Mouse (Mus musculus): Measurements from ENCODE around the gene Fam206a.

Fam206a gene

GRCm38 (mm10) chr4:56801907-56802668 lies at the start of gene Fam206a, which contains the start of gene Elp1:
TSS of gene Fam206a (plus strand) at chr4:56802345.
TSS of gene Elp1 (minus strand) at chr4:56802331.
- peak; percentile 93 for DNase-seq (ENCODE audit: low spot score)

- no peak for DNase-seq (ENCODE audit: low spot score)
Observed at GRCm38 (mm10) chr4:56756021-56756420, 46.1 kb upstream of the Fam206a start.

- DNase-seq (ENCODE audit: low spot score): peak; percentile 13
Observed at GRCm38 (mm10) chr4:56756966-56757600, 45.1 kb upstream of the Fam206a start.

GRCm38 (mm10) chr4:56757693-56758092 lies 44.5 kb upstream of the Fam206a start:
- DNase-seq (ENCODE audit: low spot score): no peak

- no peak for DNase-seq (ENCODE audit: low spot score)
Observed at GRCm38 (mm10) chr4:56767861-56768284, 34.3 kb upstream of the Fam206a start.

- DNase-seq (ENCODE audit: low spot score): no peak
Observed at GRCm38 (mm10) chr4:56768913-56769312, 33.2 kb upstream of the Fam206a start.

- no peak for DNase-seq (ENCODE audit: low spot score)
Observed at GRCm38 (mm10) chr4:56771065-56771464, 31.1 kb upstream of the Fam206a start.

- DNase-seq (ENCODE audit: low spot score): no peak
Observed at GRCm38 (mm10) chr4:56791373-56791772, 10.8 kb upstream of the Fam206a start.

GRCm38 (mm10) chr4:56802669-56803150 lies 565 bp downstream of the Fam206a start:
- DNase-seq (ENCODE audit: low spot score): no peak

GRCm38 (mm10) chr4:56809050-56809449 lies 6.9 kb downstream of the Fam206a start:
- DNase-seq (ENCODE audit: low spot score): no peak

- no peak for DNase-seq (ENCODE audit: low spot score)
Observed at GRCm38 (mm10) chr4:56811642-56812041, 9.5 kb downstream of the Fam206a start.

- no peak for DNase-seq (ENCODE audit: low spot score)
Observed at GRCm38 (mm10) chr4:56812096-56812495, 10.0 kb downstream of the Fam206a start.

GRCm38 (mm10) chr4:56815131-56815530 lies 13.0 kb downstream of the Fam206a start:
- DNase-seq (ENCODE audit: low spot score): no peak

GRCm38 (mm10) chr4:56820017-56820550 lies 17.9 kb downstream of the Fam206a start:
- DNase-seq (ENCODE audit: low spot score): no peak

GRCm38 (mm10) chr4:56824231-56824630 lies 22.1 kb downstream of the Fam206a start:
- DNase-seq (ENCODE audit: low spot score): no peak

GRCm38 (mm10) chr4:56828932-56829331 lies 26.8 kb downstream of the Fam206a start:
- no peak for DNase-seq (ENCODE audit: low spot score)

- no peak for DNase-seq (ENCODE audit: low spot score)
Observed at GRCm38 (mm10) chr4:56829511-56829921, 27.4 kb downstream of the Fam206a start.

GRCm38 (mm10) chr4:56831013-56831609 lies 29.0 kb downstream of the Fam206a start:
- no peak for DNase-seq (ENCODE audit: low spot score)

GRCm38 (mm10) chr4:56831998-56832397 lies 29.9 kb downstream of the Fam206a start:
- no peak for DNase-seq (ENCODE audit: low spot score)

GRCm38 (mm10) chr4:56837661-56838060 lies 35.5 kb downstream of the Fam206a start:
- DNase-seq (ENCODE audit: low spot score): no peak

GRCm38 (mm10) chr4:56840297-56840696 lies 38.2 kb downstream of the Fam206a start:
- no peak for DNase-seq (ENCODE audit: low spot score)

GRCm38 (mm10) chr4:56842501-56842900 lies 40.4 kb downstream of the Fam206a start:
- no peak for DNase-seq (ENCODE audit: low spot score)

- DNase-seq (ENCODE audit: low spot score): no peak
Observed at GRCm38 (mm10) chr4:56843963-56844362, 41.8 kb downstream of the Fam206a start.

All from layer of hippocampus, adult 9-10 months (tissue).